Mouse (Mus musculus) adrenal gland, adult 18-20 months (tissue): Measurements from ENCODE around the gene Slc38a7. TPM values are rescaled to one million over a fixed set of nuclear protein-coding genes. Genes with fewer than 3 reads are reported as not detected.
"Not testable (repeated sequence)": the region's sequence is repeated elsewhere in the genome, so short reads cannot be mapped to it uniquely, and the experiment has no call there.

Experiments
- DNase-seq, 2 experiments: peaks; one replicate each; pipeline ENCODE4 v3.0.0; 2021 to 2022; ENCODE audit warnings: low spot score in 2 of 2
- total RNA-seq, 2 experiments: library from RNA; stranded (reverse); gene quantifications; 1 replicate in 1 of 2; 2 replicates in 1 of 2; pipeline ENCODE4 v1.2.3; 2021

Gene Slc38a7
- total RNA-seq, 2 experiments from 2014 or later, result 13.3 to 20.4 TPM

DNA sequence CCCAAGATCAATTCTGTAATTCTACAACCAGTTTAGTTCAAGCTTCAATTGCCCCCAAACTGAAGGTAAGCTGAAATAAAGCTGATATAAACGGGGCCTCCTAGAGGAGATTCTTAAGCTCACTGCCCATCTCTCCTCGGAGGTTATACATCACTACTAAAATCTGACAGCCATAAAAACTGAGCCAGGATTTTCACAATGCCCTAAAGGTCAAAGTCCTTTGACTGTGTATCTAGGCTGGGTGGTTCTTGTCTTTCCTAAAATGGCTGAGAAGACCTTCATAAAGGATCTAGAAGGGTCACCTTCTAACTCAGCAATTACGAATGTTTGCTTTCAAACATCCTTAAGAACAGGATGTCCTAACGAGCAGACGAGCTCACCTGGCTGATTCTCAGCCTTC lies 44.2 kb downstream of the Slc38a7 start:
- DNase-seq, result no peak

DNA sequence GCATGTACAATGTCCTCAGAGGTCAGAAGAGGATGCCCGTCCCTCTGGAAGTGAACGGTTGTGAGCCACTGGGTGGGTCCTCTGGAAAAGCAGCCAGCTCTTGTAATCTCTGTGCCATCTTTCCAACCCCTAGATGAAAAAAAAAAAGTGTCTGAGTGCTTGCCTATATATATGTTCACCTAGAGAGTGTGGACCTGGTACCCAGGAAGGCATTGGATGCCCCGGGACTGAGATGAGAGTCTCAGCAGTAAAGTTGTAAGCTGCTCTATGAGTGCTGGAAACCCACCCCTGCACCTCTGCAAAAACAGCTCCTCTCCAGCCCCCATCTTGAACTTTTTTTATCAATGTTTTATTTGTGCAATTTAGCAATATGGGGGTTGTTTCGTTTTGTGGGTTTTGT lies 44.7 kb downstream of the Slc38a7 start:
- DNase-seq, result no peak

DNA sequence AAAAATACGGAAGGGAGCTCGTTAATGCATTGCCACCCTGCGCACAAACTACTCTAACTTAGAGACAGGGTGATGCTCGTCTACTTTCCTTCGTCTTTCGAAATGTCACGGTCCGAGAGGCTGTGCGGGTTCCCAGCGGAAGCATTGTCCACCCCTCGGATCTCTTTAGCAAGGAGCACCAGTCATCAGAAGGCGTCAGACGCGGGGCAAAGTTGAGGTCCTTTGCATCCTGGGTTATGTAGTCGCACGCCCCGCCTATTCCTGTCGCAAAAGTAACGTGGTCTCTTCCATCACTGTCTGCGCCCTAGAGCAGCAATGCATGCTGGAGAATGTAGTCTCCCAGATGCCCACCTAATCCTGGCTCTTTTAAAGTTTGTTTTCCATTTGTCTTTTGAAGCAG lies 45.5 kb downstream of the Slc38a7 start:
- DNase-seq, result peak; percentile 83 to 85

DNA sequence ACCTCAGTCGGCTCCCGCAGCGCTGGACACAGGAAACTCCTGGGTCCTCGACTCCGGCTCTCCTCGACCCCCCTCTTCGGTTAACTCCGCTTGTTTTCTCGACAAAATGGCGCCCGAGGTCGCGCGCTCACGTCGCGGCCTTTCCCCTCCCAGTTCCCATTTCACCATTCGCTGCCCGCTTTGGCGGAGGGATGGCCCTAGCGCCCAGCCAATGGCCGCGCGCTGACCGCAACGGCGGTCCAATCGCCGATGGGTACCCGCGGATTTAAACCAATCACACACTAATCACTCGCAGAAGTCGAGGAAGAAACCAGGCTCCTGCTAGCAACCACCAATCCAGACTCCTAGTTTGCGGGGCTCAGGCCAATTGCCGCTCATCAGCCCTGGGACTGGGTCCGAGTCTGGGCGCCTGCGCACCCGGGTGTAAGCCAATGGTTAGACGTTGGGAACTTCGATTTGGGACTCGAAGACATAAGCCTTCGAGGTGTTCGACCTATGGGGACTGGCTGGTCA lies 46.0 kb downstream of the Slc38a7 start, which contains the start of gene Cnot1:
TSS of gene Cnot1 (minus strand) at position 134 of the 513 bp plus-strand sequence.
- peak; percentile 88 to 92 for DNase-seq

DNA sequence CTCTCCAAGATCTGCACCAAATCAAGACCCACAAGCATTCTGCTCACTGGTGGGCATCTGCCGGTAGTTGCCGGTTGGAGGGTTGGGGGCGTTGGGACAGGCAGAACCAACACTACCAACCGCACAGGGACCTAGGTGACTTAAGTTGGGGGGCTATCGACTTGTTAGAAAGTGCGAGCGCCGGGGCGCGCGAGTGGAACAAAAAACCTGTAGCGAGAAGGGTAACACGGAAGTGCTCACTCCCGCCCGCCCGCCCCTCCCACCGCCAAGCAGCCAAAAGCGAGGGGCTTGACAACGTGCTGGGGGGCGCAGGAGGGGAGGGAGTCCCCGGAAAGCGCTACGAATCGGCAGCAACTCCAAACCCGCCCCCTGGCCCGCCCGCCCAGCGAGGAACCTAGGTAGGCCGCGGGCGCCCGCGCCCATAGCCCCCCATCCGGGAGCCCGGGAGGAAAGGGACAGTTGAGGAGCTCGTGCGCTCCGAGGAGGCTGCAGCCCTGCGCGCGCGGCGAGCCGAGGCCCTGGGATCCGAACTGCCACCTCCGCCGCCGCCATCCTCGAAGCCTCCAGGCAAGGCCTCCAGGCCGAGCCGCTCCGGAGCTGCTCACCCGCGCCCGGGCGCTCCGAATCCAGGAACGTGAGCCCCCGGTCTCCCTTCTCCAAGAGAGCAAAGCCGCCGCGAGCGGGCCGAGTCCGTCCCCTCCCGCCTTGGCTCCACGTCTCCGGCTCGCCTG lies 46.7 kb downstream of the Slc38a7 start:
- DNase-seq, result peak; percentile 29 to 58

DNA sequence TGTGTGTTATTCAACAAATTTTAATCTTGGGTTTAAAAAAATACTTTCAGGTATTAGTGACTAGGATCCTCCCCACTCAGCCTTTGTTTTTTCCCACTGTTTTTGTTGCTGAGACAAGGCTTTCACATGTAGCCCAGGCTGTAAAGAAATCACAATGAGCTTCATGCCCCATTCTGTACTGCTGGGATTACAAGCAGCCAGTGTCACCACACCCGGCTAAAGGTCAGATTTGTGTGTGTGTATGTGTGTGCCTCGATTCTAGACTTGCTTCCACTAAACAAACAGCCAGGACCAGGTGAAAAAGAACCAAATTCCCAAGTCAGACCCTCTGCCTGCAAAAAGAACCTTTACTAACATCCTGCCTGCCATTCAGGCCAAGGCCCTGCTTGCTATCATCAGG lies 47.9 kb downstream of the Slc38a7 start:
- DNase-seq, result no peak

DNA sequence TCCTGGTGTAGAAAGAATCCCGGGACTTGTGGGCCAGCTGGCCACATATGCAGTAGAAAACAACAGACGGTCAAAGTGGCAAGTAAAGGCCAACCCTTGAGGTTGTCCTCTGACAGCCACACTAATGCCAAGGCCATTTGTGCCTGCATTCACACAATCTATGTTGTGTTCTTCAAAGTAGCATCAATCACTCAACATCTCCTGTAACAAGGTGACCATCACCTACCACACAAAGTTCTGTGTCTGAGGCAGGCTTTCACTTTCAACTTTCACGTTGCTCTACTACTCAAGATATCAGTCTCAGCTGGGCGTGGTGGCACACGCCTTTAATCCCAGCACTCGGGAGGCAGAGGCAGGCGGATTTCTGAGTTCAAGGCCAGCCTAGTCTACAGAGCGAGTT lies 51.1 kb downstream of the Slc38a7 start:
- no peak for DNase-seq

DNA sequence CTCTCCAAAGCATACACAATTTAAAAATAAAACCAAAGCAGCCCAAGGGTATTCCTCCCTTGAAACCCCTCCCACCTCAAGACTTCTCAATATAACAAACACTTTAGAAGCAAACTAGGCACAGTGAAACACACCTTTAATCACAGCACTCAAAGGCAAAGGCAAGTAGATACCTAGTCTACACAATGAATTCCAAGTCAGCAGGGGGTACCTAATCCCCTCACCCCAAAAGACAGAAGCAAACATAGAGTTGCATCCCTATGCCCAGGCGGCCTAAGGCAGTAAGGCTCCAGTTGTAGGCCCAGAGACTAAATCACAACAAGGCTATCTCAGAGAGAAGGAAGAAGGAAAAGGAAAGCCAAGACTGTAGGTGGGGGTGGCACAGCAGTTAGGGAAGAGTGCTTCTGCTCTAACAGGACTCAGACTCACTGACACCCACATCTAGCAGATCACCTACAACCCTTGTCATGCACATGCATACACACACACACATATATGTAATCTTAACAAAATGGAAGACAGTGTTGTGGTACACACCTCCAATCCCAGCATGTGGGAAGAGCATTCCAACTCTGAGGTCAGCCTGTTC lies 51.8 kb downstream of the Slc38a7 start:
- no peak for DNase-seq

DNA sequence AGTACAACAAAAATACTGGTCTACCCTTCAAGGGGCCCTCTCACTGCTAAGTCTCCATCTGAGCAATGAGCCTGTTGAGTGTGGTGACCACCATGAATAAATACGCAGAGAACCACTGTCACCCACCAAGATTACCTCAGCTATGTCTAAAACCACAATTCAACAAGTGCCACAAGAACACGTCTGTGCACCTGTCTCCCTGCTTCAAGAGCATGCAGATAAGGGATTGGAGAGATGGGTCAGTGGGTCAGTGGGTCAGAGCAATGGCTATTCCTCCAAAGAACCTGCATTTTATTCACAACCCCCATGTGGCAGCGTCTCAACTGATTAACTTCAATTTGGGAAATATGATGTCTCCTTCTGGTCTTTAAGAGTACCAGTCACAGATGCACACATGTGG lies 53.0 kb downstream of the Slc38a7 start:
- DNase-seq, result no peak

DNA sequence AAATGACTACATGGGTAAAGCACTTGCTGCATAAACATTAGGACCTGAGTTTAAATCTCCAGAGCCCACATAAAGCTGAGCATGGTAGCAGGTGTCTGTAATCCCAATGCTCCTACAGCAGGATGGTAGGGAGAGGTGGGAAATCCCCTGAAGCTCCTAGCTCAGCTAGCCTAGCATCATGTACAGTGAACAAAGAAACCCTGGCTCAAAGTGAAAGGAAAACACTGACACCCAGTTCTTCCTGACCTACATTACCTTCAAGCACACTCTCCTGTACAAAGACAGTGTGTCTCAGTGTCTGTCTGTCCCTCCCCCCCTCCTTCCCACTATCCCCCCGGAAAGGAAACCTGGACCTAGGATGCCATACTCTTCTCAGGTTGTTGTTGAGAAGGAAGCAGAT lies 53.4 kb downstream of the Slc38a7 start:
- DNase-seq, result no peak

DNA sequence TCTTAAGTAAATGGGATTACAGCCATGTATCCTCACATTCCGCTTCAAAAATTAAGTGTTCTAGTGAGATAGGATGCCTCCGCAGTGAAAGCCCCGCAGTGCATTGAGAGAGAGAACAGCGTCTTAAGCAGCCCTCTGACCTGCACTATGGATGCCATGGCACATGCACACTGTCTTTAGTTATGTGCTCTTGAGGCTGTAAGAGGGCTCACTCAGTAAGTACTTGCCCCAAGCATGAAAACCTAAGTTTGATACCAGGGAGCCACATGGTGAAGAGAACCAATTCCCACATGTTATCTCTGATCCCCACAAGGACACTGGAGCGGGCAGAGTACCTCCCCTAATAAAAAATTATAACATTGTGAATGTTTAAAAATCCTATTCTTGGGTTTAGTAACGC lies 54.2 kb downstream of the Slc38a7 start:
- no peak for DNase-seq

DNA sequence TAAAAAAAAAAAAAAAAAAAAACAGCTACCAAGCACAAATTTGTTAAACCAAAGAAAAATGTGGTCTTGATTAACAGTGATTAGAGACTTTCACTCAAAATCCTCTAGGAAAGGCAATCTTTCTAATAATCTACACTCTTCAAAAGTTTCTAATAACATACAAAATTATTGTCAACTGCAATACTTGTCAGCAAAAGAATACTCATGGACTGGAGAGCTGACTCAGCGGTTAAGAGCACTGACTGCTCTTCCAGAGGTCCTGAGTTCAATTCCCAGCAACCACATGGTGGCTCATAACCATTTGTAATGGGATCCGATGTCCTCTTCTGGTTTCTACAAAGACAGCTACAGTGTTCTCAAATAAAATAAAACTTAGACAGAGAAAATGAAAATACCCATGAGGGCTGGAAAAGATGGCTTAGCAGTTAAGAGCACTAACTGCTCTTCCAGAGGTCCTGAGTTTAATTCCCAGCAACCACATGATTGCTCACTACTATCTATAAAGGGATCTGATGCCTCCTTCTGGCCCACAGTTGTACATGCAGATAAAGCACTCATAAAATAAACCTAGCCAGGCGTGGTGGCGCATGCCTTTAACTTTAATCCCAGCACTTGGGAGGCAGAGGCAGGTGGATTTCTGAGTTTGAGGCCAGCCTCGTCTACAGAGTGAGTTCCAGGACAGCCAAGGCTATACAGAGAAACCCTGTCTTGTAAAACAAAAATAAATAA lies 57.8 kb downstream of the Slc38a7 start:
- not testable (repeated sequence) for DNase-seq

Other genes with a start within 250 kb of the Slc38a7 start
- gene Gins3, start 220.1 kb downstream of the Slc38a7 start, total RNA-seq, result 1 to 10 TPM; 1.6 to 1.7 TPM
- gene Ndrg4, start 176.6 kb downstream of the Slc38a7 start, total RNA-seq, result 10 to 100 TPM; 28.2 to 28.7 TPM
- gene Setd6, start 137.7 kb downstream of the Slc38a7 start, total RNA-seq, result 10 to 100 TPM; 29.0 to 38.2 TPM
- 100 to 1,000 TPM; 119 to 147 TPM for gene Cnot1, start 46.1 kb downstream of the Slc38a7 start, total RNA-seq
- gene Sap18b, start 28.2 kb downstream of the Slc38a7 start, total RNA-seq, result 100 to 1,000 TPM; 163 to 197 TPM
- gene Got2, start 35.0 kb upstream of the Slc38a7 start, total RNA-seq, result 100 to 1,000 TPM; 103 to 127 TPM